Mouse (Mus musculus) ES-Bruce4 (cell line): ENCODE data around the gene Prrc2b.

Source experiments
- CTCF ChIP-seq: IDR thresholded peaks from one replicate; pipeline ENCODE4 v1.8.1; 2011; ENCODE audit warnings: low read depth, low read length
- POLR2A ChIP-seq: IDR thresholded peaks from one replicate; pipeline ENCODE4 v1.8.1; 2011; ENCODE audit warnings: low read length; ENCODE audit not compliant: insufficient read depth

DNA sequence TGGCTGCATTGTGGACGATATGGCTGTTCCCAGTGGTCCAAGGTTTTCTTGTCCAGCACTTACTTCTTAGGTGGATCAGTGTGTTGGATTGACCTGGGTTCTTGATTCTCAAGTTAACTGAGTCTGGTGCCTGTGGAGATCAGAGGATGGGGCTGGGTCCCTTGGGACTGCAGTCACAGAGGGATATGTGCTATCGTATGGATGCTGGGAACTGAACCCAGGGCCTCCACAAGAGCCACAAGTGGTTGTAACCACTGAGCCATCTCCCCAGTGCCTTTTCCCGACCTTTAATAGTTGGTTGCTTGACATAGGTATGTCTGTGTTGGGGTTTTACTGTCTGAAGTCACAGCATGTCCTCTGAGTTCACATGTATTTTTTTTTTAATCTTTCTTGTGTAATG, 12.2 kb downstream of the Prrc2b start:
- TF ChIP-seq POLR2A (no peak), CTCF (no peak)
